Mouse (Mus musculus) cerebellum, postnatal 36 days (tissue): ENCODE data around the gene Pirb.
A peak's percentile ranks its signal among the peaks of the same experiment; 100 is the strongest.
"Not testable (repeated sequence)": the region's sequence is repeated elsewhere in the genome, so short reads cannot be mapped to it uniquely, and the experiment has no call there.

Experiments
- DNase-seq, 2 experiments: peaks; one replicate each; pipeline ENCODE4 v3.0.0; 2021 to 2022; ENCODE audit warnings: mixed read lengths in 2 of 2

Pirb gene

GRCm38 (mm10) chr7:3720268-3720667 lies at the start of gene Pirb:
TSS of gene Pirb (minus strand) at chr7:3720391.
- DNase-seq: not testable (repeated sequence)

- not testable (repeated sequence) for DNase-seq
Measured at GRCm38 (mm10) chr7:3732675-3733074, 12.5 kb upstream of the Pirb start.

- not testable (repeated sequence) for DNase-seq
Measured at GRCm38 (mm10) chr7:3725459-3725858, 5.3 kb upstream of the Pirb start.

GRCm38 (mm10) chr7:3715249-3715648 lies 4.9 kb downstream of the Pirb start:
- DNase-seq: no peak

DNA sequence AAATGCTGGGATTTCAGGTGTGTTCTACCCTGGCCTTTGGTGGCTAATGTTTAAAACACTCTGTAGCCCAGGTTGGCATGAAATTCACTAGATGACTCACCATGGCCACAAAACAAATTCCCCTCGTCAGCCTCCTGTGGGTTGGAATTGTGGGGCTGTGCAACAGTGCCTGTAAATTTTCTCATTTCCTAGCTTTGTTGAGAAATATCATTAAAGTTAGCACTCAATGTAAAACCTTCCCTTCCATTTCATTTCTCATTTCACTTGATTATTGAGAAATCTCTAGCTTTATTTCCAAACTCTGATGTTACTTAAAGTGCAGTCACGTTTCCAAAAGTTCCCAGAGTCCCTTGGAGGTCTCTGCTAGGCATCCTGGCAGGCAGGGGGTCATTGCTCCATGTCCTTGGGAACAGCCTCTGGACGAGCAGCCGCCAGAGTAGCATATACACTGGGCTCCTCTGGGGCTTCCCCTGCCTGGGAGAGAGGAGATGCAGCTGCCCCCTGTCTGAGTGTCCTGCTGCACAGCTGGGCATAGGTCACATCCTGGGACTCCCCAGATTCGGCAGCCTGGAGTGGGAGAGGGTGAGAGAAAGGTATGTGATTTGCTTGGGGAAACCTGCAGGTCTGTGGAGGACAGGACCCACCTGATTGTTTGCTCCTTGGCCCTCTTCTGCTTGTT lies 7.8 kb downstream of the Pirb start:
- DNase-seq: no peak

DNA sequence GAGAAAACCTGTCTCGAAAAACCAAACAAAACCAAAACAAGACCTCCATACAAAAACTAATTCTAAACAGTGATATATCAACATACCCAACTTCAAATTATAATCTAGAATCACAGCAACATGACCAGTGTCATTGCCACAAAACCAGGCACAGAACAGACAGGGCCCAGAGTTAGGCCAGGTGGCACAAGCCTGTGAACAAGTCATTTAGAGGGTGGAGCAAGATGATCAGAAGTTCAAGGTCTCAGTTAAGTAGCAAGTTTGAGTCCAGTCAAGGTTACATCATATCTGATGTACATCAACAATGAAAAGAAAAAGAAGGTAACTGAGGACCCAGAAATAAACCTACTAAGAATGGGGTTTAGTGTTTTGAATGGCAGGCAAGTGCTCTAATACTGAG lies 11.2 kb downstream of the Pirb start:
- no peak for DNase-seq

GRCm38 (mm10) chr7:3708447-3708980 lies 11.7 kb downstream of the Pirb start:
- not testable (repeated sequence) for DNase-seq

- DNase-seq: no peak
Measured at GRCm38 (mm10) chr7:3707568-3708413, 12.4 kb downstream of the Pirb start.

- DNase-seq: no peak
Measured at GRCm38 (mm10) chr7:3707027-3707426, 13.2 kb downstream of the Pirb start.

DNA sequence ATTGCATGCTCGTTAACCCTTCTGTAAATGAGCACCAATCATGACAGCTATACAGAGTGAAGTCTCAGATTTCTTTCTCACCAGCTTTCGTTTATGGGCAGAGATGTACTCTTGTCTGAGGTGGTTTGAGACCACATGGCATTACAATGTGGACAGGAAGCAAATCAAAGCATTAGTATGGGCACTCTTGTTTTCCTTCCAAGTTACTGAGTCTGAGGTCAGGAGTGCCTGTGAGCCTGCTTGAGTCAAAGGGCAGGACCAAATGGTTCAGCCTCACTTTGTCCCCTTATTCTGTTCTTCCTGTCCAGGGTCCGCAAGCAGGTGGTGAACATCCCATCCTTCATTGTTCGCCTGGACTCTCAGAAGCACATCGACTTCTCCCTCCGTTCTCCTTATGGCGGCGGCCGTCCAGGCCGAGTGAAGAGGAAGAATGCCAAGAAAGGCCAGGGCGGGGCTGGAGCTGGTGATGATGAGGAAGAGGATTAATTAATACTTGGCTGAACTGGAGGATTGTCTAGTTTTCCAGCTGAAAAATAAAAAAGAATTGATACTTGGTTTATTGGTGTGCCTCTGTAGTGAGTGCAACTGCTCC lies 13.8 kb downstream of the Pirb start:
- DNase-seq: no peak

GRCm38 (mm10) chr7:3705911-3706310 lies 14.3 kb downstream of the Pirb start:
- no peak for DNase-seq

DNA sequence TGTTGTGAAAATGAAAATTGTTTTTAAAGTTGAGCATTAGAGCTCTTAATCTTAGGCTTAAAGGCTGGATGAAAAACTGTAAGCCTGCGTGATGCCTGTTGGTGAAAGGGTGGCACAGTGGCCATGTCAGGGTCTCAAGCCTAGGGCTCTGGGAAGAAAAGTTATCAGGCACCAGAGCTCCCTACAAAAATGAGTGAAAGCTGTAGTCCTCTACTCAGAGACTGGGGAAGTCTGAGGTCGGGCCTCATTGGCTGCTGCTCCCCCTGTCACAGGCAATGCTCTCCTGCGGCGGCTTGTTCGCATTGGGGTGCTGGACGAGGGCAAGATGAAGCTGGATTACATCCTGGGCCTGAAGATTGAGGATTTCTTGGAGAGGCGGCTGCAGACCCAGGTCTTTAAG lies 14.7 kb downstream of the Pirb start:
- not testable (repeated sequence) for DNase-seq

GRCm38 (mm10) chr7:3704475-3704874 lies 15.7 kb downstream of the Pirb start:
- no peak for DNase-seq

GRCm38 (mm10) chr7:3703879-3704441 lies 16.2 kb downstream of the Pirb start, which contains the start of gene Rps9:
TSS of gene Rps9 (plus strand) at chr7:3703993.
- DNase-seq: peak; percentile 97 to 99

DNA sequence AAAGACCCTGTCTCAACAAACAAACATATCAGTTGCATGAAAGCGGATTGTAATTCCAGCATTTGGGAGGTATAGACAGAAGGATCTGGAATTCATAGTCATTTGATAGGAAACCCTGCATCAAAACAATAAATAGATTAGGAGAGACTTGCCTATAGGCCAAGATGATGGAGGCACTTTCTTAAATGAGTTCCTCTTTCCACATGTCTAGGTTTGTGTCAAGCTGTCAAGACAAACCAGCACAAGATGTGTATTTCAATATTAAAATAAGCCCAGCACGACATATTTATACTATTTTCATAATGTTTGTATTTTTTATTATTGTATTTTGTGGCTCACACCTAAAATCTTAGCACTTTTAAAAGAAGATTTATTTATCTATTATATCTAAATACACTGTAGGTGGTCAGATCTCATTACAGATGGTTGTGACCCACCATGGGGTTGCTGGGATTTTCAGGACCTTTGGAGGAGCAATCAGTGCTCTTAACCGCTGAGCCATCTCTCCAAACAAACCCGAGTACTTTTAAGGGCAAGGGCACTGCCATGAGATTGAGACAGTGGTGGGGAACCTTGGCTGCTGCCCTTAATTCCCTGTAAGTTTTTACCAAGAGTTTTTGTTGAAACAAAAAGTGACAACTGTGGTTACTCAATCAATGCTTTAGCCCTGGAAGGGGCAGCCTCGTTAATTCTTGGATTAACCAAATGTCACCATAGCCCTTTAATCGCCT lies 16.9 kb downstream of the Pirb start:
- no peak for DNase-seq

- no peak for DNase-seq
Measured at GRCm38 (mm10) chr7:3698471-3698870, 21.7 kb downstream of the Pirb start.

- DNase-seq: peak in 1 of 2 experiments; percentile 21
Measured at GRCm38 (mm10) chr7:3694949-3695305, 25.3 kb downstream of the Pirb start.

DNA sequence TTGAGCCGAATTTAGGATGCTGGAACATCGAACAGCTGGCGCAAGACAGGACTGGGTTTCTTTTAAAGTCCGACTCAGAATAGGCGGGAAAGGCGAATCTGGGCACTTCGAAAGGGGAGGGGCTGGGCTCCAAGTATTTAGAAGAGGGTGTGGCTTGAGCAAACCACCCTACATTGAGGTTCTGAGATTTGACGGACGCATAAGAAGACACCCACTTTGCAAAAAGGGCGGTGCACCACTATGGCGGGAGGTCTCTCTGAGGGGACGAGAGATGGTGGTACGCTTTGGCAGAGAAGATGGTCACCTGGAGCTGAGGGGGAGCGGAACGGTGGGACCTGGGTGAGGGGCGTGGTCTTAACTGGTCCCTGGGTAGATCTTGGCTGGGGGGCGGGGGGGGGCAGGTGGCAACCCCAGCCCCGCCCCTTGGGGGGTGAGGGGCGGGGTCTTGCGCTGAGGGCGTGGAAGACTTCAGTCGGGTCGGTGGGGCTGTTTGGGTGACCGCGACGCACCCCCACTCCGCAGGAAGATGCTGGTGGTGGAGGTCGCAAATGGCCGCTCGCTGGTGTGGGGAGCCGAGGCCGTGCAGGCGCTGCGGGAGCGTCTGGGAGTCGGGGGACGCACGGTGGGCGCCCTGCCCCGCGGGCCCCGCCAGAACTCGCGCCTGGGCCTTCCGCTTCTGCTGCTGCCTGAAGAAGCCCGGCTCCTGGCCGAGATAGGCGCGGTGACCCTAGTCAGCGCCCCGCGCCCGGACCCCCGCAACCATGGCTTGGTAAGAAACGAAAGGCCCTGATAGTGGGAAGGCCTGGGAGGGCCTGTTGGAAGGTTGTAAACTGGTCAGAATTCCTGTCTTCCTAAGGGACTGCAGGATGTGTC lies 25.9 kb downstream of the Pirb start:
- peak; percentile 26 to 35 for DNase-seq

GRCm38 (mm10) chr7:3693809-3694075 lies 26.4 kb downstream of the Pirb start:
- DNase-seq: no peak

DNA sequence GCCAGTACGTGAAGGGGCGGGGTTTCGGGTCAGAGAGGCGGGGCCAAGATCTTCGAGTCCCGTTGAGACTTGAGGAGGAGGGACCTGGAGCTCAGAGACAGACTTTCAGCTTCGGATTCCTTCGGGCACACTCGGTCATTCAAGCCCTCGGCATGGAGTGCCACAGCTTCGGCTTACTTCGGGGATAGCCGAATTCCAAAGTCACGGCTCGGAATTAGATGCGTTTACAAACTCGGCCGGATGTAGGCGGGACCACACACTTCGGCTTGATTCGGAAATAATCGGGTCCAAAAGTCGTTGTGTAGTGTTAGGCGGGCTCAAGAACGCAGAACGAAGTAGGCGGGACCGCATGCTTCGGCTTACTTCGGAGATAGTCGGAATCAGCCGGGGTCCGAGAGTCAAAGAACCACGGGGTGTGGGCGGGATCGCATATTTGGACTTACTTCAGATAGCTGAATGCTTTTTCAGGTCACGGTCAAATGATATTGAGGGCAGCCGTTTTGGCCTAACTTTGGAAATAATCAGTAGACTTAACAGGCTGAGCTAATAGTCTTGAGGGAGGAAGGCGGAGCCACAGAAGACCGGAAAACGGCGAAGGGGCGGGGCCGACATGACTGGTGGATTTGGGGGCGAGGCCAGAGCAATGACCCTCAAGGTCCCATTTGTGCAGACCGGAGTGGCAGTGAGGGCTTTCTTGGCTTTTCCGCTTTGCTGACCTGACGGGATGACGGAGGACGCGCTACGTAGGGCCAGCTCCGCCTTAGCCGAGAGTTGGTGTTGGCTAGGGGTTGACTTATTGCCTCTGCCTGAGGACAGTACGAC lies 27.0 kb downstream of the Pirb start, which contains the start of gene Mboat7:
Gene Mboat7 (minus strand): TSS at position 537 of the 822 bp plus-strand sequence.
- peak; percentile 93 to 97 for DNase-seq
